Mouse (Mus musculus) kidney, adult 10 weeks (tissue): ENCODE data around the gene Nsun7. TPM values are rescaled to one million over a fixed set of nuclear protein-coding genes. Genes with fewer than 3 reads are reported as not detected.

Experiments used
- polyA plus RNA-seq: library from polyadenylated mRNA; stranded (reverse); fragments of 350-450 nt; fragmentation: Illumina TruSeq; extraction: RNeasy Lipid Tissue Mini Kit (QIAGEN cat#74804); gene quantifications from one replicate; pipeline ENCODE4 v1.2.3, GENCODE M21; 2014; ENCODE audit warnings: low read depth, low replicate concordance

The Nsun7 gene
- 1.7 TPM for polyA plus RNA-seq

GRCm38 (mm10) chr5:66259756-66260448 lies at the start of gene Nsun7:
Gene Nsun7, plus strand, starts transcription at chr5:66259897.

Other genes with a start within 250 kb of the Nsun7 start
- 79.8 TPM for gene Rbm47, start 86.8 kb upstream of the Nsun7 start, polyA plus RNA-seq